Mouse (Mus musculus) kidney, embryonic 15.5 days (tissue): ENCODE results near the gene Arl6ip4. TPM values are rescaled to one million over a fixed set of nuclear protein-coding genes. Genes with fewer than 3 reads are reported as not detected.

Experiments
- ATAC-seq: fragments of 200-750 bp; cut with Nextera tagmentation; replicated peaks from 2 replicates; pipeline ENCODE4 v1.8.0; 2017; ENCODE audit warnings: moderate TSS enrichment; ENCODE audit not compliant: low FRiP score
- H3K27ac ChIP-seq: fragments of 300-500 bp; sonication (generic); 2 replicates; pipeline ENCODE4 v1.5.1; 2015; ENCODE audit warnings: mild to moderate bottlenecking, inconsistent platforms
- H3K27me3 ChIP-seq: fragments of 300-500 bp; sonication (generic); 2 replicates; pipeline ENCODE4 v1.6.1; 2015; ENCODE audit warnings: inconsistent platforms
- H3K36me3 ChIP-seq: fragments of 300-500 bp; sonication (generic); 2 replicates; pipeline ENCODE4 v1.6.1; 2015; ENCODE audit warnings: inconsistent platforms
- H3K4me1 ChIP-seq: fragments of 300-500 bp; sonication (generic); 2 replicates; pipeline ENCODE4 v1.6.1; 2015; ENCODE audit warnings: inconsistent platforms
- H3K4me2 ChIP-seq: fragments of 300-500 bp; sonication (generic); 2 replicates; pipeline ENCODE4 v1.6.1; 2015; ENCODE audit warnings: moderate library complexity, mild to moderate bottlenecking, inconsistent platforms
- H3K4me3 ChIP-seq: fragments of 300-500 bp; sonication (generic); replicated peaks from 2 replicates; pipeline ENCODE4 v1.5.1; 2015; ENCODE audit warnings: mild to moderate bottlenecking, inconsistent platforms
- H3K9ac ChIP-seq: fragments of 300-500 bp; sonication (generic); 2 replicates; pipeline ENCODE4 v1.6.1; 2015; ENCODE audit warnings: mild to moderate bottlenecking, inconsistent platforms
- H3K9me3 ChIP-seq: fragments of 300-500 bp; sonication (generic); replicated peaks from 2 replicates; pipeline ENCODE4 v1.6.1; 2016; ENCODE audit warnings: inconsistent platforms
- WGBS: fragments of 180-500 bp; shearing (Covaris S2); methylation state at CpG from one replicate; pipeline ENCODE4 v1.1.7; 2015; ENCODE audit warnings: mixed read lengths; 5-methylcytosine and 5-hydroxymethylcytosine counted together
- polyA plus RNA-seq: library from polyadenylated mRNA; unstranded; fragments of >200 nt; fragmentation: Nextera tagmentation; extraction: Ambion mirVana; gene quantifications from 2 replicates; pipeline ENCODE4 v1.2.1, GENCODE M21; 2015

The Arl6ip4 gene
- polyA plus RNA-seq, 1 experiment from 2014 or later, result 108 TPM

DNA sequence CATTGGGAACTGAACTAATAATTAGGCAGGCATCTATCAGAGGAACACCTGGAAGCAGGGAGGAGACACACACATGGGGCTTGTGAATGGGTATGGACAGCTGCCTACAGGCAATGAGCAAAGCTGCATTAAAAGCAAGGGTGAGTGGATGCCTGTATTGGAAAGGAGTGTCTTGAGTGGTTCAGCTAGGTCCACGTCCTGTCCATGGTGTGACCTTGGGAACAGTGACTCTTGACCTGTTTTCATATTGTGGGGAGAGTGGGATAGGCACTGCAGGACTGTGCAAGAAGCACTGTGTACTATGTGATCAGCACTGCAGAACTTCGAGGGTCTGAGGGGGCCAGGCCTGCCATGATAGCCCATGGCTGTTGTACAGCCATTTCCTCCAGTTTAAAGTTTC is 17.0 kb upstream of the Arl6ip4 start:
- peaks cover 15% of the 10 kb centered on the region for H3K4me1 ChIP-seq
- H3K9ac ChIP-seq, result no peak overlapping the region
- 85% methylated on average over 2 of the region's 2 CpGs for WGBS
- no peak overlapping the region for H3K27ac ChIP-seq
- H3K4me3 ChIP-seq, result no peak overlapping the region
- ATAC-seq, result no peak
- H3K27me3 ChIP-seq, result no peaks in the 10 kb centered on the region
- H3K36me3 ChIP-seq, result no peaks in the 10 kb centered on the region; the same call in 1 of the 2 replicates
- no peak overlapping the region for H3K4me2 ChIP-seq
- H3K9me3 ChIP-seq, result no peaks in the 10 kb centered on the region

- H3K9me3 ChIP-seq, result no peaks in the 10 kb centered on the region
- no peak overlapping the region for H3K4me3 ChIP-seq
- WGBS, result 92% methylated on average over 11 of the region's 11 CpGs
- no peak for ATAC-seq
- H3K4me1 ChIP-seq, result peaks cover 6% of the 10 kb centered on the region
- H3K27me3 ChIP-seq, result no peaks in the 10 kb centered on the region
- H3K9ac ChIP-seq, result no peak overlapping the region
- no peak overlapping the region for H3K27ac ChIP-seq
- peaks cover 4% of the 10 kb centered on the region; the same call in 1 of the 2 replicates for H3K36me3 ChIP-seq
- H3K4me2 ChIP-seq, result no peak overlapping the region
Measured at GRCm38 (mm10) chr5:124100128-124101044, 15.5 kb upstream of the Arl6ip4 start.

GRCm38 (mm10) chr5:124102326-124102725 is 13.6 kb upstream of the Arl6ip4 start:
- 87% methylated on average over 6 of the region's 6 CpGs for WGBS
- H3K27me3 ChIP-seq, result no peaks in the 10 kb centered on the region
- no peak for ATAC-seq

DNA sequence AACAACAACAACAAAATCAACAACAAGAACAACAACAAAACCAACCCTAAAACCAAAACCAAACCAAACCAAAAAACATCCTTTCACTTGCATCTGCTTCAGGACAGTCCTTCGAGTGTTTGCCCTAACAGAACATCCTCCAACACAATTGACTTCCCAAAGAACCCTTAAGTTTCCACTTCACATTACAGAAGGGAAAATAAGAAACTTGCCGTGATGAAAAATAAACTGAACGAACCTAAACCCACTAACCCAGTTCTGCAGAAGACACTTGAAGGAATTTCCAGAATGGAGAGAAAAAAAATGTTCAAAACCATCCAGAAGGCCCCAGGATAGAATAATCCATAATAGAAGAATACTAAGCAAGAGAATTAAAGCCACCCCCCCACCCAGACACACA is 12.9 kb upstream of the Arl6ip4 start:
- Histone ChIP-seq H3K4me1 (no peaks in the 10 kb centered on the region), H3K27me3 (no peaks in the 10 kb centered on the region), H3K9ac (no peak overlapping the region), H3K9me3 (no peaks in the 10 kb centered on the region), H3K4me3 (no peak overlapping the region), H3K27ac (no peak overlapping the region), H3K36me3 (peaks cover 4% of the 10 kb centered on the region; the same call in 1 of the 2 replicates), H3K4me2 (no peak overlapping the region)
- 79% methylated on average over 3 of the region's 3 CpGs for WGBS
- no peak for ATAC-seq

More at GRCm38 (mm10) chr5:124102326-124102725, 13.6 kb upstream of the Arl6ip4 start:
- H3K9ac ChIP-seq, result no peak overlapping the region
- H3K27ac ChIP-seq, result no peak overlapping the region
- no peaks in the 10 kb centered on the region for H3K9me3 ChIP-seq
- peaks cover 4% of the 10 kb centered on the region; the same call in 1 of the 2 replicates for H3K36me3 ChIP-seq
- no peak overlapping the region for H3K4me2 ChIP-seq
- no peak overlapping the region for H3K4me3 ChIP-seq
- H3K4me1 ChIP-seq, result no peaks in the 10 kb centered on the region

DNA sequence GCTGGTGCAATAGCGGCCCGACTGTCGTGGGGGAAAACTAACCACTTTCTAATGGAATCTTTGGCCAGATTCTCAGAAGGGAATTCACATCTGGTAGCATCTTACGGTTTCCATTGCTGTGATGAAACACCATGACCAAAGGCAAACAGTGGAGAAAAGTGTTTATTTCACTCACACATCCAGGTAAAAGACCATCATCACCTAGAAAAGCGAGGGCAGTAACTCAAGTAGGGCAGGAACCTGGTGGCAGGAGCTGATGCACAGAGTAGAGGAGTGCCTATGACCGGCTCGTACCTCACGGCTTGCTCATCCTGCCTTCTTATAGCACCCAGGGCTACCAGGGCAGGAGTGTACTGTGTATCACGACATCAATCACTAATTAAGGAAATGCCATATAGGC is 12.3 kb upstream of the Arl6ip4 start:
- H3K36me3 ChIP-seq, result peaks cover 4% of the 10 kb centered on the region; the same call in 1 of the 2 replicates
- no peaks in the 10 kb centered on the region for H3K27me3 ChIP-seq
- no peak overlapping the region for H3K27ac ChIP-seq
- no peak for ATAC-seq
- no peak overlapping the region for H3K9ac ChIP-seq
- H3K4me2 ChIP-seq, result no peak overlapping the region
- H3K9me3 ChIP-seq, result no peaks in the 10 kb centered on the region
- 93% methylated on average over 9 of the region's 9 CpGs for WGBS
- no peaks in the 10 kb centered on the region for H3K4me1 ChIP-seq
- H3K4me3 ChIP-seq, result no peak overlapping the region

- H3K4me1 ChIP-seq, result peaks cover 28% of the 10 kb centered on the region
- peak overlapping the region; percentile 93 for H3K4me2 ChIP-seq
- peak overlapping the region; percentile 69 for H3K9ac ChIP-seq
- 23% methylated on average over 17 of the region's 17 CpGs for WGBS
- H3K9me3 ChIP-seq, result no peaks in the 10 kb centered on the region
- peaks cover 11% of the 10 kb centered on the region; the same call in 1 of the 2 replicates for H3K36me3 ChIP-seq
- peak overlapping the region; percentile 93 for H3K4me3 ChIP-seq
- ATAC-seq, result no peak; the same call in 1 of the 2 replicates
- H3K27ac ChIP-seq, result peak overlapping the region; percentile 90
- no peaks in the 10 kb centered on the region for H3K27me3 ChIP-seq
Measured at GRCm38 (mm10) chr5:124111077-124111741, 4.7 kb upstream of the Arl6ip4 start.

- peak within 1 kb of the TSS; percentile 75 for H3K9ac ChIP-seq
- H3K9me3 ChIP-seq, result no peaks in the 10 kb centered on the region
- H3K36me3 ChIP-seq, result peaks cover 11% of the 10 kb centered on the region; the same call in 1 of the 2 replicates
- WGBS, result 2% methylated on average over 66 of the region's 66 CpGs
- H3K4me1 ChIP-seq, result peaks cover 34% of the 10 kb centered on the region
- no peaks in the 10 kb centered on the region for H3K27me3 ChIP-seq
- peak; percentile 96 for ATAC-seq
- peak within 1 kb of the TSS; percentile 90 for H3K27ac ChIP-seq
- H3K4me3 ChIP-seq, result peak within 1 kb of the TSS; percentile 93
- peak within 1 kb of the TSS; percentile 93 for H3K4me2 ChIP-seq
Measured at GRCm38 (mm10) chr5:124111742-124112497, 4.0 kb upstream of the Arl6ip4 start, which contains the start of gene Ogfod2. Gene Ogfod2, plus strand, starts transcription at chr5:124112297.

DNA sequence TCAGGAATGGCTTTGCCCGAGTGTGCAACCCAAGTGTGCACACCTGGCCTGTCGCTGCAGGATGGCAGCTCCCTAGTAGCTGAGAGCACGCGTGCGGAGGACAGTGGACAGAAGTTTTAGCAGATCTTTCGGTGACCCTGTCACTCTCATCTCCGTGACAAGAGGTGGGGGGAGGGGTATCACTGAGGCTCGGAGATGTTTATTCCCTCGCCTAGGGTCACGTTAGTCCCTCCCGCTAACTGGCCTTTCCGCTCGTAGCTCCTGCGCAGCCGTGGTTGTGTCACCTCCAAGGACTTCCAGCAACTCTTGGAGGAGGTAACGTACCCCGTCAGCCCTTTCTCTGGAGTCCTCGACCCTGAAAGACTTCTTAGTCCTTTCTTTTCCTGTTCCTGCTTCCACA is 3.4 kb upstream of the Arl6ip4 start:
- H3K9me3 ChIP-seq, result no peaks in the 10 kb centered on the region
- H3K36me3 ChIP-seq, result peaks cover 16% of the 10 kb centered on the region
- H3K9ac ChIP-seq, result peak overlapping the region; percentile 75
- peaks cover 40% of the 10 kb centered on the region for H3K4me1 ChIP-seq
- H3K4me3 ChIP-seq, result peak overlapping the region; percentile 93
- H3K27ac ChIP-seq, result peak overlapping the region; percentile 90
- peak overlapping the region; percentile 93 for H3K4me2 ChIP-seq
- no peak for ATAC-seq
- no peaks in the 10 kb centered on the region for H3K27me3 ChIP-seq
- under 1% methylated on average over 18 of the region's 18 CpGs for WGBS

DNA sequence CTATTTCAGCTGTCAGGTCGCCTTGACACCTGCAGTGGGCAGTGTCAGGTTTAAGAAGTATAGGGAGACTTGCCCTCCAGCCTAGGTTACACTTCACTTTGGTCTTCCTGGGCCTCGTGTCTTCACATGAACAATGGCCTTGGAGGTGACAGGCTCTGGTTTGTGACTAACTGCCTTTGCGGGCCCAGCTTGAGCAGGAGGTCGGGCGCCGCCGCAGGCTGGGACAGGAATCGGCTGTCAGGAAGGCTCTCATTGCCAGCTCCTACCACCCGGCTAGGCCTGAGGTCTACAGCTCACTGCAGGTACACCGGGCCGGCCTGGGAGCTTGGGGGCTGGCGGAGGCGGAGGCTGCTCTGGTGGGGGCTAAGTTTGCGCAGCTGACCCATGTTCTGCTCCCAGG is 2.9 kb upstream of the Arl6ip4 start:
- Histone ChIP-seq H3K4me1 (peaks cover 40% of the 10 kb centered on the region), H3K9me3 (no peaks in the 10 kb centered on the region), H3K36me3 (peaks cover 21% of the 10 kb centered on the region), H3K4me3 (peak overlapping the region; percentile 93), H3K4me2 (peak overlapping the region; percentile 93), H3K27ac (peak overlapping the region; percentile 90), H3K27me3 (no peaks in the 10 kb centered on the region), H3K9ac (peak overlapping the region; percentile 75)
- 15% methylated on average over 14 of the region's 14 CpGs for WGBS
- no peak for ATAC-seq

DNA sequence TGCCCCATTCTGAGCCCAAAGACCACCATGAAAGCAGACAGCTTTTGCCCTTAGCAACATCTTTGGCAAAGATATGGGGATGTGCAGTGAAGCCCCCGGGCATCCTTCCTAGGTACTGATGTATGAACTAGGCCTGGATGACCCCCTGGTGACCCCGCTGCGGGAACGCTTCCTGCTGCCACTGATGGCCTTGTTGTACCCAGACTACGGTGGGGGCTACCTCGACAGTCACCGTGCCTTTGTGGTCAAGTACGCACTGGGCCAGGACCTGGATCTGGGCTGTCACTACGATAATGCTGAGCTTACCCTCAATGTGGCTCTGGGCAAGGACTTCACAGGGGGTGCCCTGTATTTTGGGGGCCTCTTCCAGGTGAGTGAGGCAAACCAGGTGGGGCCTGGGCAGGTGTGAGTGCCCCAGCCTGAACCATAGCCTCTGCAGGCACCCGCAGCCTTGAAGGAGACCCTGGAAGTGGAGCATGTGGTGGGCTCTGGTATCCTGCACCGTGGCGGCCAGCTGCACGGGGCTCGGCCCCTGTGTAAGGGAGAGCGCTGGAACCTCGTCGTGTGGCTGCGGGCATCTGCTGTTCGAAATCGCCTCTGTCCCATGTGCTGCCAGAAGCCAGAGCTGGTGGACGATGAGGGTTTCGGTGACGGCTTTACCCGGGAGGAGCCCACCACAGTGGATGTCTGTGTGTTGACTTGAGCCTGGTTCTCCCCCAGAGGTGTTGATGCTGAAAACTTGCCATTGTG is 1.4 kb upstream of the Arl6ip4 start:
- Histone ChIP-seq H3K27ac (no peak overlapping the region), H3K4me1 (peaks cover 40% of the 10 kb centered on the region), H3K4me3 (no peak overlapping the region), H3K9me3 (no peaks in the 10 kb centered on the region), H3K4me2 (no peak overlapping the region), H3K36me3 (peaks cover 36% of the 10 kb centered on the region), H3K27me3 (no peaks in the 10 kb centered on the region), H3K9ac (no peak overlapping the region)
- WGBS, result 93% methylated on average over 24 of the region's 24 CpGs
- ATAC-seq, result no peak

DNA sequence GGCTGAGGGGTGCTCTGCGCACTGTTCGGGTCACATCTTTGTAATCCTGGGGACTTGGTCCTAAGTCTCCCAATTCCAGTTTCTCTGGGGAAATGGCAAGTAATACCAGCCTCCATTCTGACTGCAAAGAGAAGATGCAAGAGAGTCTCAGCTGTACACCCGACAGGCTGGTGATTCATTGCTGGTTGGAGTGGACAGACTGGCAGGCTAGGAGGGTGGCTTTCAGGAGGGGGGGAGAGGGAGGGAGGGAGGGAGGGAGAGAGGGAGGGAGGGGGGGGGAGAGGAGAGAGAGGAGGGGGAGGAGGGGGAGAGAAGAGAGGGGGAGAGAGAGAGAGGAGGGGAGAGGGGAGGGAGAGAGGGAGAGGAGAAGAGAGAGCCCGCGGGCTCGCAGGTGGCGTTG is 358 bp upstream of the Arl6ip4 start:
- Histone ChIP-seq H3K9me3 (no peaks in the 10 kb centered on the region), H3K36me3 (peaks cover 46% of the 10 kb centered on the region), H3K4me2 (peak overlapping the region; percentile 93), H3K4me3 (peak overlapping the region; percentile 98), H3K4me1 (peaks cover 40% of the 10 kb centered on the region), H3K9ac (peak overlapping the region; percentile 96), H3K27me3 (no peaks in the 10 kb centered on the region), H3K27ac (peak overlapping the region; percentile 86)
- ATAC-seq, result no peak
- WGBS, result 25% methylated on average over 7 of the region's 7 CpGs
